Mouse (Mus musculus) stomach, postnatal 0 days (tissue): ENCODE measurements around the gene Chd3.

Source experiments
- CTCF ChIP-seq: IDR thresholded peaks from 2 replicates; pipeline ENCODE4 v1.5.1; 2016; ENCODE audit warnings: antibody characterized with exemption, low read depth, mild to moderate bottlenecking, moderate library complexity
- EP300 ChIP-seq: optimal IDR thresholded peaks from 2 replicates; pipeline ENCODE3; 2016; ENCODE audit warnings: antibody characterized with exemption

GRCm38 (mm10) chr11:69370817-69371215, 1.6 kb upstream of the Chd3 start:
- TF ChIP-seq CTCF (no peak), EP300 (no peak)
